Mouse (Mus musculus) gastrocnemius, adult 2 months (tissue): ENCODE measurements around the gene B4galt3. TPM values are rescaled to one million over a fixed set of nuclear protein-coding genes. Genes with fewer than 3 reads are reported as not detected.

Source experiments
- DNase-seq: peaks from one replicate; pipeline ENCODE4 v3.0.0; 2022
- H3K27ac ChIP-seq: fragments of 200-600 bp; 2 replicates; pipeline ENCODE4 v1.8.1; 2022; ENCODE audit warnings: mild to moderate bottlenecking
- H3K4me3 ChIP-seq: fragments of 200-600 bp; 2 replicates; pipeline ENCODE4 v1.8.1; 2022; ENCODE audit warnings: mild to moderate bottlenecking, moderate library complexity
- CTCF ChIP-seq: fragments of 200-600 bp; IDR thresholded peaks from 2 replicates; pipeline ENCODE4 v1.8.1; 2022; ENCODE audit warnings: antibody characterized with exemption, mild to moderate bottlenecking, moderate library complexity
- intact Hi-C: fragments of 180-260 bp; cut with DNase I; formaldehyde crosslinking; loops from one replicate; pipeline ENCODE4 v1.15.1; 2025
- total RNA-seq, 2 experiments: library from RNA; stranded (reverse); gene quantifications; 2 replicates each; pipeline ENCODE4 v1.2.3; 2021

The B4galt3 gene
- total RNA-seq, 2 experiments from 2014 or later: 12.1 to 12.5 TPM

GRCm38 (mm10) chr1:171272086-171272485 lies 2.0 kb downstream of the B4galt3 start:
- peak overlapping the region; percentile 17; the same call in 1 of the 2 replicates for H3K4me3 ChIP-seq
- H3K27ac ChIP-seq: peak overlapping the region; percentile 31; the same call in 1 of the 2 replicates
- no peak for DNase-seq
- TF ChIP-seq CTCF: no peak
- intact Hi-C loops: no loop called here

GRCm38 (mm10) chr1:171274171-171274570 lies 4.0 kb downstream of the B4galt3 start:
- DNase-seq: no peak
- intact Hi-C loops: no loop called here

GRCm38 (mm10) chr1:171275144-171275734 lies 5.1 kb downstream of the B4galt3 start:
- Histone ChIP-seq H3K27ac (no peak overlapping the region), H3K4me3 (no peak overlapping the region)
- DNase-seq: no peak
- intact Hi-C loops: no loop called here
- TF ChIP-seq CTCF: no peak

More at GRCm38 (mm10) chr1:171274171-171274570, 4.0 kb downstream of the B4galt3 start:
- Histone ChIP-seq H3K4me3 (no peak overlapping the region), H3K27ac (no peak overlapping the region)
- TF ChIP-seq CTCF: no peak

- no peak for TF ChIP-seq CTCF
- H3K27ac ChIP-seq: no peak overlapping the region
- DNase-seq: no peak
- H3K4me3 ChIP-seq: no peak overlapping the region
- intact Hi-C loops: no loop called here
Measured at GRCm38 (mm10) chr1:171276110-171276748, 6.1 kb downstream of the B4galt3 start.

- intact Hi-C loops: no loop called here
- TF ChIP-seq CTCF: no peak
- no peak for DNase-seq
Measured at GRCm38 (mm10) chr1:171277736-171278135, 7.6 kb downstream of the B4galt3 start.

GRCm38 (mm10) chr1:171278436-171278835 lies 8.3 kb downstream of the B4galt3 start:
- no peak overlapping the region for H3K4me3 ChIP-seq

More at GRCm38 (mm10) chr1:171277736-171278135, 7.6 kb downstream of the B4galt3 start:
- Histone ChIP-seq H3K27ac (no peak overlapping the region), H3K4me3 (no peak overlapping the region)

GRCm38 (mm10) chr1:171279012-171279705 lies 9.0 kb downstream of the B4galt3 start:
- Histone ChIP-seq H3K27ac (no peak overlapping the region), H3K4me3 (no peak overlapping the region)
- DNase-seq: no peak
- no peak for TF ChIP-seq CTCF
- intact Hi-C loops: no loop called here

More at GRCm38 (mm10) chr1:171278436-171278835, 8.3 kb downstream of the B4galt3 start:
- intact Hi-C loops: no loop called here
- DNase-seq: no peak
- no peak for TF ChIP-seq CTCF
- no peak overlapping the region for H3K27ac ChIP-seq

GRCm38 (mm10) chr1:171279721-171280120 lies 9.6 kb downstream of the B4galt3 start:
- DNase-seq: no peak
- Histone ChIP-seq H3K27ac (no peak overlapping the region; the same call in 1 of the 2 replicates), H3K4me3 (peak overlapping the region; percentile 73)
- TF ChIP-seq CTCF: no peak
- intact Hi-C loops: loop anchor here (10.0 kb wide), 1 partner anchor 165 kb away; the partner anchor contains the start of gene Cfap126

GRCm38 (mm10) chr1:171280250-171280915 lies 10.3 kb downstream of the B4galt3 start:
- Histone ChIP-seq H3K27ac (peak overlapping the region; percentile 96), H3K4me3 (peak overlapping the region; percentile 73)
- no peak for TF ChIP-seq CTCF
- intact Hi-C loops: loop anchor here (10.0 kb wide), 1 partner anchor 166 kb away; the partner anchor contains the start of gene Cfap126
- peak; percentile 31 for DNase-seq

- Histone ChIP-seq H3K4me3 (peak within 1 kb of the TSS; percentile 73), H3K27ac (peak within 1 kb of the TSS; percentile 96)
- TF ChIP-seq CTCF: no peak
- intact Hi-C loops: loop anchor here (10.0 kb wide), 1 partner anchor 166 kb away; the partner anchor contains the start of gene Cfap126
- DNase-seq: peak; percentile 91
Measured at GRCm38 (mm10) chr1:171280916-171281527, 10.9 kb downstream of the B4galt3 start, which contains the start of gene Ppox. Gene Ppox, minus strand, starts transcription at chr1:171281186.

- Histone ChIP-seq H3K27ac (peak overlapping the region; percentile 96), H3K4me3 (peak overlapping the region; percentile 73)
- peak; percentile 88 for DNase-seq
- TF ChIP-seq CTCF: peak; percentile 91
- intact Hi-C loops: loop anchor here (10.0 kb wide), 1 partner anchor 167 kb away; the partner anchor contains the start of gene Cfap126
Measured at GRCm38 (mm10) chr1:171281528-171281923, 11.4 kb downstream of the B4galt3 start.
